Mouse (Mus musculus): ENCODE measurements around the gene 4930544D05Rik. TPM values are rescaled to one million over a fixed set of nuclear protein-coding genes. Genes with fewer than 3 reads are reported as not detected.

Gene 4930544D05Rik
- polyA plus RNA-seq, 1 experiment = not detected

DNA sequence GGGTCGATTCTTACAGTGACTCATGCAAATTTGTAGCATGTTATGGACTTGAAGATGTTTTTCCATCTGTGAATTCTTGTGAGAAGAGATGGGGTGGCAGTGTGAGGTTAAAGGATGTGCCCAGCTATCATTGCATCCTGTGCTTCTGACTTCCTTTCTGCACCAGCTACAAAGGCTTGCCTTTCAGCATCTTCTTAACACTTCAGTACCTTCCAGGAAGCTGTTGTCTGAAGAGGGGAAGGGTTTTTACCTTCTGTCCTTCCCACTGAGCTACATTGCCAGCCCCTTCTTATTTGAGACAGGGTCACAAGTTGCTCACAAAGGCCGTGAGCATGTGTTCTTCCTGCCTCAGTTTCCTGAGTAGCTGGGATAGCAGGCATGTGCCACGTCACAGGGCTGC lies 34.7 kb upstream of the 4930544D05Rik start:
- no peak for DNase-seq
- peaks cover 35% of the 10 kb centered on the region for H3K4me1 ChIP-seq (ENCODE audit: control insufficient read depth, insufficient read depth, low read length)
- no peak for TF ChIP-seq CTCF (IDR thresholded peaks at IDR 0.05; ENCODE audit: insufficient read depth, low read length)
- TF ChIP-seq POLR2A (IDR thresholded peaks at IDR 0.05; ENCODE audit: borderline replicate concordance, extremely low read depth, low read depth, low read length) = no peak
- WGBS = 49% methylated on average over 3 of the region's 3 CpGs
- no peak overlapping the region for H3K4me3 ChIP-seq (replicated peaks; ENCODE audit: extremely low read depth, low read depth, low read length)

DNA sequence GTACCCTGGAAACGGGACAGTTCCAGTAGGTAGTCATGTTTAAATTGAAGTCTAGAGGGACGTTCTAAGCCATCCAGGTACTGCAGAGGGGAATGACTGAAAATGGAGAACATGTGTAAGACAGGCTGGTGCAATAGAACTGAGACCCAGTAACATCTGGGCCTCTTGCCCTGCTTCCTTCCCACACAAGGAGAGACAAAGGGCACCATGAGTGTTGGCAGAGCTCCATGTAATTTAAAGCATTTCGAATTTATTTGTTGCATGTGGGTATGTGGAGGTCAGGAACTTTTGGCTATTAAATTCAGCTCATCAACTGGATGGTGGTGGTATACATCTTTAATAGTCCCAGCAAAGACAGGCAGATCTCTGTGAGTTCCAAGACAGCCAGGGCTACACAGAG lies 33.5 kb upstream of the 4930544D05Rik start:
- no peak for DNase-seq
- H3K4me3 ChIP-seq (replicated peaks; ENCODE audit: extremely low read depth, low read depth, low read length) = no peak overlapping the region
- 28% methylated on average over 3 of the region's 3 CpGs for WGBS
- H3K4me1 ChIP-seq (ENCODE audit: control insufficient read depth, insufficient read depth, low read length) = peaks cover 36% of the 10 kb centered on the region
- TF ChIP-seq POLR2A (IDR thresholded peaks at IDR 0.05; ENCODE audit: borderline replicate concordance, extremely low read depth, low read depth, low read length) (no peak), CTCF (IDR thresholded peaks at IDR 0.05; ENCODE audit: insufficient read depth, low read length) (no peak)

GRCm38 (mm10) chr11:70583022-70583714 lies 32.5 kb upstream of the 4930544D05Rik start:
- WGBS = 32% methylated on average over 6 of the region's 6 CpGs
- Histone ChIP-seq H3K4me1 (ENCODE audit: control insufficient read depth, insufficient read depth, low read length) (peaks cover 40% of the 10 kb centered on the region), H3K4me3 (replicated peaks; ENCODE audit: extremely low read depth, low read depth, low read length) (no peak overlapping the region)
- no peak for TF ChIP-seq CTCF (IDR thresholded peaks at IDR 0.05; ENCODE audit: insufficient read depth, low read length)
- TF ChIP-seq POLR2A (IDR thresholded peaks at IDR 0.05; ENCODE audit: borderline replicate concordance, extremely low read depth, low read depth, low read length) = no peak
- no peak for DNase-seq

DNA sequence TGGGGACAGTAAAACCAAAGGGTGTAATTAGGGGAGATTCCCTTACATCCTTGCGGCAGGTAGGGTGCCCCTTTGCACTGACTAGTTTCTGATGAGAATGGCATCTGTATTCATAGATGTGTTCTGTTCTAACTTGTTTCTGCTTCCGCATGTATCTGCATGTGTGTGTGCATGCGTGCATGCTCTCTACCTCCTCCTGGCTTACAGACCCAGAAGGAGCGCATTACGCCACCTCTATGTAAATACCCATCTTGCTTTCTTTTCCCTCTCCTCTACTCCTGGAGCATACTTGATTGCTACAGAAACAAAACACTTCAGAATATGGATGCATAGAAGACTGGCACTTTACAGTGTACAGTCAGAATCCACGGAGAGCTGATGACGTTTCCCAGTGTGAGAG lies 31.9 kb upstream of the 4930544D05Rik start:
- Histone ChIP-seq H3K4me1 (ENCODE audit: control insufficient read depth, insufficient read depth, low read length) (peaks cover 40% of the 10 kb centered on the region), H3K4me3 (replicated peaks; ENCODE audit: extremely low read depth, low read depth, low read length) (no peak overlapping the region)
- peak; percentile 34; the same call in 1 of the 2 replicates for TF ChIP-seq CTCF (IDR thresholded peaks at IDR 0.05; ENCODE audit: insufficient read depth, low read length)
- no peak for TF ChIP-seq POLR2A (IDR thresholded peaks at IDR 0.05; ENCODE audit: borderline replicate concordance, extremely low read depth, low read depth, low read length)
- DNase-seq = no peak
- 63% methylated on average over 7 of the region's 7 CpGs for WGBS

- H3K4me3 ChIP-seq (replicated peaks; ENCODE audit: extremely low read depth, low read depth, low read length) = no peak overlapping the region
- TF ChIP-seq CTCF (IDR thresholded peaks at IDR 0.05; ENCODE audit: insufficient read depth, low read length) = no peak
- TF ChIP-seq POLR2A (IDR thresholded peaks at IDR 0.05; ENCODE audit: borderline replicate concordance, extremely low read depth, low read depth, low read length) = no peak
- DNase-seq = peak; percentile 61
- peaks cover 28% of the 10 kb centered on the region for H3K4me1 ChIP-seq (ENCODE audit: control insufficient read depth, insufficient read depth, low read length)
- WGBS = 20% methylated on average over 7 of the region's 7 CpGs
Observed at GRCm38 (mm10) chr11:70585457-70585856, 30.2 kb upstream of the 4930544D05Rik start.

DNA sequence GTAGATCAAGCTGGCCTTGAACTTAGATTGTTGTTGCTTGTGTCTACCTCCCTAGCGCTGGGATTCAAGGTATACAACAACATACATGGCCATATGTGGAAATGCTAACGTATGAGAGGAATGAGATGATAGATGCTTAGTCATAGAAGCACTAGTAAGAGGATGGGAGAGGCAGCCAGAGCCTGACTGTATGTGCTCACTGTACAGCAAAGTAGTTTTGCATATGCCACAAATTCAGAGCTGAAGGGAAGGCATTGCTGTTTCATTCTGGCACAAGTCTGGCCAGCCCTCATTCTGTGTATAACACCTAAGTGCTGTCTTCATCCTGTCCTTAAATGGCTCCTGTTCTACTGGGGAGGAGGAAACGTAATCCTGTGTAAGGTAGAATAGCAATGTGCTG lies 29.4 kb upstream of the 4930544D05Rik start:
- DNase-seq = no peak
- TF ChIP-seq POLR2A (IDR thresholded peaks at IDR 0.05; ENCODE audit: borderline replicate concordance, extremely low read depth, low read depth, low read length) (no peak), CTCF (IDR thresholded peaks at IDR 0.05; ENCODE audit: insufficient read depth, low read length) (no peak)
- H3K4me3 ChIP-seq (replicated peaks; ENCODE audit: extremely low read depth, low read depth, low read length) = no peak overlapping the region
- 69% methylated on average over 3 of the region's 3 CpGs for WGBS
- H3K4me1 ChIP-seq (ENCODE audit: control insufficient read depth, insufficient read depth, low read length) = peaks cover 27% of the 10 kb centered on the region

- 51% methylated on average over 5 of the region's 5 CpGs for WGBS
- H3K4me1 ChIP-seq (ENCODE audit: control insufficient read depth, insufficient read depth, low read length) = peaks cover 27% of the 10 kb centered on the region
- no peak overlapping the region for H3K4me3 ChIP-seq (replicated peaks; ENCODE audit: extremely low read depth, low read depth, low read length)
- DNase-seq = no peak
- TF ChIP-seq CTCF (IDR thresholded peaks at IDR 0.05; ENCODE audit: insufficient read depth, low read length) = no peak
- no peak for TF ChIP-seq POLR2A (IDR thresholded peaks at IDR 0.05; ENCODE audit: borderline replicate concordance, extremely low read depth, low read depth, low read length)
Observed at GRCm38 (mm10) chr11:70586954-70587353, 28.7 kb upstream of the 4930544D05Rik start.

DNA sequence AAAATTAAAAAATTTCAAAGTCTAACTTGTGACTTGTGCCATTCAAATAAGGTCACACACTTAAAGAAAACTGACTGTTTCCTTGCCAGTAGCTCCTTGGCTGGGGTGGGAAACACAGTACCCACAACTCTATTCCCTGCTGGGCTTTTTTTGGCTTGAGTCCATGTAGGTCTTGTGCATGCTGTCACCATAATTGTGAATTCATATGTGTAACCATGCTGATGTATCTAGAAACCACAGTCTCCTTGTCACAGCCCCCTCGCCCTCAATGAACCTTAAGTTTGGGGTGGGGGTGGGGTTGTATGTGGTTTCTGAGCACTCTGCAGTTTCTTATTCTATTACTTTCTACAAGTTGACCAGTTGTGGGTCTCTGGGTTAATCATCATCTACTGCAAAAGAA lies 23.9 kb upstream of the 4930544D05Rik start:
- no peak for TF ChIP-seq CTCF (IDR thresholded peaks at IDR 0.05; ENCODE audit: insufficient read depth, low read length)
- no peak for TF ChIP-seq POLR2A (IDR thresholded peaks at IDR 0.05; ENCODE audit: borderline replicate concordance, extremely low read depth, low read depth, low read length)
- no peak overlapping the region for H3K4me3 ChIP-seq (replicated peaks; ENCODE audit: extremely low read depth, low read depth, low read length)
- WGBS = 87% methylated on average over 1 of the region's 1 CpGs
- peaks cover 25% of the 10 kb centered on the region for H3K4me1 ChIP-seq (ENCODE audit: control insufficient read depth, insufficient read depth, low read length)
- DNase-seq = no peak

GRCm38 (mm10) chr11:70594253-70594989 lies 21.2 kb upstream of the 4930544D05Rik start:
- Histone ChIP-seq H3K4me1 (ENCODE audit: control insufficient read depth, insufficient read depth, low read length) (peaks cover 19% of the 10 kb centered on the region), H3K4me3 (replicated peaks; ENCODE audit: extremely low read depth, low read depth, low read length) (no peak overlapping the region)
- TF ChIP-seq POLR2A (IDR thresholded peaks at IDR 0.05; ENCODE audit: borderline replicate concordance, extremely low read depth, low read depth, low read length) (no peak), CTCF (IDR thresholded peaks at IDR 0.05; ENCODE audit: insufficient read depth, low read length) (no peak)
- WGBS = 57% methylated on average over 15 of the region's 15 CpGs
- no peak for DNase-seq

DNA sequence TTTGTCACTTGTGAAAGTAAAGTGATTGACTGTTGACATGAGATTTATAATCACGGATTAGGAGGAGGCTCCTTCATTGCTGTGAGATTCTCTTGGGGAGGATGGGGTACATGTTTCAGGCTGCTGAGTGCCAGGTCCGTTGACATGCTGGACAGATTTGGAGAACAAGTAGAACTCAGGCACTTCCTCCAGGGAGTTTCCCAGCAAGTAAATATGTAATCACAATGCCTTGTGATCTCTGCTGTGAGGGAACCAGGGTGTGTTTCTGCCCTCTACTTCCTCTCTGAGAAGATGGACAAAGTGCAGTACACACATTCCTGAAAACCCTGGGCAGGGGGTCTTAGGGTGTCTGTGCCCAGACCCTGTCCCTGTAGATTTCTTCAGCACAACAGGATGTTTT lies 20.0 kb upstream of the 4930544D05Rik start:
- H3K4me3 ChIP-seq (replicated peaks; ENCODE audit: extremely low read depth, low read depth, low read length) = no peak overlapping the region
- peaks cover 19% of the 10 kb centered on the region for H3K4me1 ChIP-seq (ENCODE audit: control insufficient read depth, insufficient read depth, low read length)
- no peak for DNase-seq
- 14% methylated on average over 2 of the region's 2 CpGs for WGBS
- TF ChIP-seq POLR2A (IDR thresholded peaks at IDR 0.05; ENCODE audit: borderline replicate concordance, extremely low read depth, low read depth, low read length) (no peak), CTCF (IDR thresholded peaks at IDR 0.05; ENCODE audit: insufficient read depth, low read length) (no peak)

Data from lung, adult 2 months (tissue).